Mouse (Mus musculus): ENCODE results near the gene Sez6l2. TPM values are rescaled to one million over a fixed set of nuclear protein-coding genes. Genes with fewer than 3 reads are reported as not detected.

Sez6l2 gene
- polyA plus RNA-seq, 1 experiment from 2014 or later, result 0.68 TPM

DNA sequence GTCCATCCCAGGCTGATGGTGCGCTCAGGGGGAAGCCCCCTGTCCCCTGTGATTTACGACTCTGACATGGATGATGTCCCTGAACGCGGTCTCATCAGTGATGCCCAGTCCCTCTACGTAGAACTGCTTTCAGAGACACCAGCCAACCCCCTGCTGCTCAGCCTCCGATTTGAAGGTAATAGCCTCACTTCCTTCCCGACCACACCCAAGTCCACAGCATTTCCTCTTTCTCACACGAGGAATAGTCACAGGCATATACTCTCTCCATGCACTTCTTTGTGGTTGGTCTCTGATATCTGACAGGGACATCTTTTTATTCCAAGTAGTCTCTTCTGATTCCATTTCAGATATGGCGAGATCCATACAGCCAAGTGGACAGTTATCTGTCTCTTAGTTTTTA lies 9.4 kb downstream of the Sez6l2 start:
- no peak overlapping the region for H3K27ac ChIP-seq (ENCODE audit: low read depth)
- H3K9me3 ChIP-seq (ENCODE audit: low read depth, low read length), result no peaks in the 10 kb centered on the region
- no peaks in the 10 kb centered on the region for H3K4me1 ChIP-seq (ENCODE audit: insufficient read depth)
- H3K9ac ChIP-seq, result no peak overlapping the region
- DNase-seq (no peak), ATAC-seq (ENCODE audit: insufficient read depth) (no peak)
- WGBS, result 56% methylated on average over 9 of the region's 9 CpGs
- TF ChIP-seq CTCF (IDR thresholded peaks at IDR 0.05; ENCODE audit: low read depth), result no peak
- no peak overlapping the region for H3K4me3 ChIP-seq (ENCODE audit: low read depth, low read length)
- H3K36me3 ChIP-seq (ENCODE audit: insufficient read depth), result no peaks in the 10 kb centered on the region
- H3K27me3 ChIP-seq (ENCODE audit: insufficient read depth, low read length), result peaks cover 22% of the 10 kb centered on the region
- H3K4me2 ChIP-seq, result no peak overlapping the region

DNA sequence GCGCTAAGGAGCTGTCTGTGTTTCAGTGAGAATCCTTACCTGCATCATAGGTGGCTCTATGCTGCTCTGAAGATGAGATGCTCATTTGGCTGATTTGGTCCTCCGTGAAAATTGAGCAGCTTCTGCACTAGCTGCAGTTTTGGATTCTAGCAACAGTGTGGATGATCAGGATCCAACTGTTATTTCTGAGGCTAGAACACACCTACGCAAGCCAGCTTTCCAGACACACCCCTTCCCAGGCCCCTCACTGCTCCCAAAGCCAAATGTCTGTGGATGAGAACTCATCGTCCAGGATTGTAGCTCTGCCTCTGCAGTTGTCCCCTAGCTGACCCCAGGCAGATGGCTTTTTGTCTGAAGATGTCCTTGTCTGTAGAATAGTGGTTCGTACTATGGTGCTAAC lies 10.7 kb downstream of the Sez6l2 start:
- Histone ChIP-seq H3K9ac (no peak overlapping the region), H3K36me3 (ENCODE audit: insufficient read depth) (no peaks in the 10 kb centered on the region), H3K4me1 (ENCODE audit: insufficient read depth) (no peaks in the 10 kb centered on the region), H3K27me3 (ENCODE audit: insufficient read depth, low read length) (peaks cover 22% of the 10 kb centered on the region), H3K4me2 (no peak overlapping the region), H3K27ac (ENCODE audit: low read depth) (no peak overlapping the region), H3K4me3 (ENCODE audit: low read depth, low read length) (no peak overlapping the region), H3K9me3 (ENCODE audit: low read depth, low read length) (no peaks in the 10 kb centered on the region)
- TF ChIP-seq CTCF (IDR thresholded peaks at IDR 0.05; ENCODE audit: low read depth), result no peak
- WGBS, result 82% methylated on average over 5 of the region's 5 CpGs
- DNase-seq (no peak), ATAC-seq (ENCODE audit: insufficient read depth) (no peak)

DNA sequence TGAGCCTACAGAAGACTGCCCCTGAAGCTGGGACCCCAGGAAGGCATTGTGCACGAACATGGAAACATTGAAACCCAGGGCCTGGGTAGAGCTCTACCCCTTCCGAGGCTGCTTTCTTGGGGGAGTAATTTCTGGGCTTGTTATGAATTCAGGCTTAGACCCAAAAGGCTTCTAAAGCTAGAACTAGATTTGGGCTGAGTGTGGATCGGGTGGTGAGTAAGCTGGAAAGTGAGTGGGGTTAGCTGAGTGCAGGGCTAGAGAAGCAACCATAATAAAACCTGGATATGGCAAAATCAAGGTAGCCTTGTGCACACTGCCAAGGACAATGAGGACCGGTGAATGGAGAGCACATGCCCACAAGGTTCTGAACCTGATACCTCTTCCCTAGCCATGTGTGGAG lies 11.6 kb downstream of the Sez6l2 start:
- H3K9ac ChIP-seq, result no peak overlapping the region
- no peak for TF ChIP-seq CTCF (IDR thresholded peaks at IDR 0.05; ENCODE audit: low read depth)
- 90% methylated on average over 4 of the region's 4 CpGs for WGBS
- ATAC-seq (ENCODE audit: insufficient read depth) (no peak), DNase-seq (no peak)
- H3K27me3 ChIP-seq (ENCODE audit: insufficient read depth, low read length), result peaks cover 22% of the 10 kb centered on the region
- no peaks in the 10 kb centered on the region for H3K4me1 ChIP-seq (ENCODE audit: insufficient read depth)
- no peak overlapping the region for H3K4me2 ChIP-seq
- no peak overlapping the region for H3K27ac ChIP-seq (ENCODE audit: low read depth)
- no peak overlapping the region for H3K4me3 ChIP-seq (ENCODE audit: low read depth, low read length)
- no peaks in the 10 kb centered on the region for H3K36me3 ChIP-seq (ENCODE audit: insufficient read depth)
- H3K9me3 ChIP-seq (ENCODE audit: low read depth, low read length), result no peaks in the 10 kb centered on the region

DNA sequence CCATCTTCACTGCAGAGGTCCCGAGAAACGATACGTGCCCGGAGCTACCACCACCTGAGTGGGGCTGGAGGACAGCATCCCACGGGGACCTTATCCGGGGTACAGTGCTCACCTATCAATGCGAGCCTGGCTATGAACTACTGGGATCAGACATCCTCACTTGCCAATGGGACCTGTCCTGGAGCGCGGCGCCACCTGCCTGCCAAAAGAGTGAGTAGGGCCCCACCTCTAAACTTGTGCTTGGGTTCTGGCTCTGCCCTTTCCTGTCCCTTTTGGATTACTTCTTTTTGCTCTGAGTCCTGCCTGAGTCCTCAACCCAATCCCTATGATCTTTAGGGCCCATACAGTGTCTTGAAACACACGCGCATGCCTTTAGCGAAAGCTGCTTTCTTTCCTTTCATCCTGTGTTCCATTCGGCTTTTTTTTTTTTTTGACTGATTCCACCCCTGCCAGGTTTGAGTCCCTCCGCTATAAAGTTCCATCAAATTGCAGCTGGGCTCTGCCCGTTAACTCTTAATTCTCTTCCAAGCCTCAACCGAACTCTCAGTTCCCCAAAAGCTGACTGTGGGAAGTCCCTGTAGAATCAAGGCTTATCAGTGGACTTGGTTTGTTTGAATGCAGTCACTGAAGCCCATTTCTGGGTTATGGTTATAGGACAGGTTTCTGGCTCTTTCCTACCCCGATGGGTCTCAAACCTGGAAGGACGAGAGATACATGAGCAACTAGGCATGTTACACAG lies 13.4 kb downstream of the Sez6l2 start:
- H3K9ac ChIP-seq, result no peak overlapping the region
- WGBS, result 23% methylated on average over 19 of the region's 19 CpGs
- DNase-seq, result peak; percentile 59
- H3K9me3 ChIP-seq (ENCODE audit: low read depth, low read length), result no peaks in the 10 kb centered on the region
- no peak overlapping the region for H3K27ac ChIP-seq (ENCODE audit: low read depth)
- no peaks in the 10 kb centered on the region for H3K36me3 ChIP-seq (ENCODE audit: insufficient read depth)
- ATAC-seq (ENCODE audit: insufficient read depth), result no peak
- no peak overlapping the region for H3K4me2 ChIP-seq
- no peak overlapping the region for H3K4me3 ChIP-seq (ENCODE audit: low read depth, low read length)
- H3K27me3 ChIP-seq (ENCODE audit: insufficient read depth, low read length), result peaks cover 22% of the 10 kb centered on the region
- TF ChIP-seq CTCF (IDR thresholded peaks at IDR 0.05; ENCODE audit: low read depth), result peak; percentile 71
- H3K4me1 ChIP-seq (ENCODE audit: insufficient read depth), result no peaks in the 10 kb centered on the region

DNA sequence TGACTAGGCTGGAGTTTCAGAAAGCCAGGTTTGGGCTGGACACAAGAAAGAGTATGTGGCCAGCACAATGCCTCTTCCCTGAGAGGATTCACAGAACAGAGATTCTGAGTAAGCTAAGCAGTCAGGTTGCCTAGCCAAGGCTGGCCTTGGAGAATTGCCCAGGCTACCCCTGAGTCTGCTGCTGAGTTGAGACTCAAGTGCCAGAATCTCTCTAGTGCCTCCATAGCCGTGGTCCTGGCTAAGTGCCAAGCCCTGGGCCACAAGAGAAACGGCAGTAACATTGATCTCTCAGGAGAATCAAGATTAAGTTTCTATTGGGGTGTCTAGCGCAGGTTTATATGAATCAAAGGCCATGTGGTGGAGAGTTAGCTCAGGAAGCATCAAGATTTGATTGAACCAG lies 15.2 kb downstream of the Sez6l2 start:
- no peak for ATAC-seq (ENCODE audit: insufficient read depth)
- H3K36me3 ChIP-seq (ENCODE audit: insufficient read depth), result no peaks in the 10 kb centered on the region
- peaks cover 22% of the 10 kb centered on the region for H3K27me3 ChIP-seq (ENCODE audit: insufficient read depth, low read length)
- H3K4me1 ChIP-seq (ENCODE audit: insufficient read depth), result no peaks in the 10 kb centered on the region
- DNase-seq, result peak; percentile 30
- H3K27ac ChIP-seq (ENCODE audit: low read depth), result no peak overlapping the region
- TF ChIP-seq CTCF (IDR thresholded peaks at IDR 0.05; ENCODE audit: low read depth), result no peak
- H3K9ac ChIP-seq, result no peak overlapping the region
- 48% methylated on average over 3 of the region's 3 CpGs for WGBS
- H3K4me3 ChIP-seq (ENCODE audit: low read depth, low read length), result no peak overlapping the region
- H3K4me2 ChIP-seq, result no peak overlapping the region
- H3K9me3 ChIP-seq (ENCODE audit: low read depth, low read length), result no peaks in the 10 kb centered on the region

DNA sequence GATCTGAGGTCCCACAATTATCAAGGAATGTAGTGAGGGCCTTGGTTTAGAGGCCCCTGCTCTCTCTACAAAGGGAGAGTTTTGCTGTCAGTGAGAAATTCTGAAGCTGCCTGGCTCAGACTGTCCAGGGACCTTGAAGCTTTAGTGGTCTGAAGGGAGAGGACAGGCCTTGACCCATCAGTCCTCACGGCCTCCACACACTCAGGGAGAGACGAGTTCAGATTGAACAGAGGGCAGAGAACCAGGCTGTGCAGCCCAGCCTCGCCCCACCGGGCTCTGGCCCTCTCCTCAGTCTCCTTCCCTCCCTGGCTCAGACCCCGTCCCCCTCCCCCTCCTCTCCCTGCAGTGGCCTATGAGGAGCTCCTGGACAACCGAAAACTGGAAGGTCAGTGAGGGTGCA lies 17.0 kb downstream of the Sez6l2 start:
- ATAC-seq (ENCODE audit: insufficient read depth), result no peak
- Histone ChIP-seq H3K27ac (ENCODE audit: low read depth) (no peak overlapping the region), H3K36me3 (ENCODE audit: insufficient read depth) (no peaks in the 10 kb centered on the region), H3K9me3 (ENCODE audit: low read depth, low read length) (no peaks in the 10 kb centered on the region), H3K4me2 (no peak overlapping the region), H3K4me1 (ENCODE audit: insufficient read depth) (no peaks in the 10 kb centered on the region), H3K4me3 (ENCODE audit: low read depth, low read length) (no peak overlapping the region), H3K27me3 (ENCODE audit: insufficient read depth, low read length) (peaks cover 18% of the 10 kb centered on the region), H3K9ac (no peak overlapping the region)
- no peak for DNase-seq
- WGBS, result 65% methylated on average over 6 of the region's 6 CpGs
- no peak for TF ChIP-seq CTCF (IDR thresholded peaks at IDR 0.05; ENCODE audit: low read depth)

DNA sequence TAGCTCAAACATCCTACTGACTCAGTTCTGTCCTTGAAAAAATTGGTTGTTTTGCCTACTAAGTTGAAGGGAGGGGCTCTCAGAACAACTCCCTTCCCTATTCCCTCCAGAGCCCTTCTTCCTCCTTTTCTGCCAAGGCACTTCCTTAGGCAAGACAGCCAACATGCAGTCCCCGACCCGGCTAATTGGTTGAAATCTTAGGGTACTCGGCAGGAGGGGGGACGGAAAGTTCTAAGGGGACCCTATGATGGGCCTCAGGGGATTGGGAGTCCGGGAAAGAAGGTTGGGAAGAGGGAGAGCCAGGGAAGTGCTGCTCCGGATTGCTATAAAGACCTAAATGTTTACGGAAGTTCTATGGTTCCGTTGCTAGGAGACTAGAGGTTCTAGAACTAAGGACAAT lies 25.1 kb downstream of the Sez6l2 start:
- H3K27ac ChIP-seq (ENCODE audit: low read depth), result peak overlapping the region; percentile 32; the same call in 1 of the 2 replicates
- peak overlapping the region; percentile 97 for H3K9ac ChIP-seq
- H3K4me2 ChIP-seq, result peak overlapping the region; percentile 67
- peaks cover 26% of the 10 kb centered on the region for H3K36me3 ChIP-seq (ENCODE audit: insufficient read depth)
- ATAC-seq (ENCODE audit: insufficient read depth) (no peak), DNase-seq (peak; percentile 5)
- no peaks in the 10 kb centered on the region for H3K4me1 ChIP-seq (ENCODE audit: insufficient read depth)
- peak overlapping the region; percentile 94 for H3K4me3 ChIP-seq (ENCODE audit: low read depth, low read length)
- H3K9me3 ChIP-seq (ENCODE audit: low read depth, low read length), result no peaks in the 10 kb centered on the region
- TF ChIP-seq CTCF (IDR thresholded peaks at IDR 0.05; ENCODE audit: low read depth), result no peak
- H3K27me3 ChIP-seq (ENCODE audit: insufficient read depth, low read length), result no peaks in the 10 kb centered on the region
- 11% methylated on average over 8 of the region's 8 CpGs for WGBS

DNA sequence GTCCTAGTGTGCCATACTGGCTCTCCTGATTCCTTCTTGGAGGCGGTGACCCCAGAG lies 25.4 kb downstream of the Sez6l2 start, which contains the start of gene Cdipt:
Gene Cdipt, plus strand, starts transcription at position 22 of the 57 bp plus-strand sequence.
- peak within 1 kb of the TSS; percentile 67 for H3K4me2 ChIP-seq
- peak within 1 kb of the TSS; percentile 97 for H3K27ac ChIP-seq (ENCODE audit: low read depth)
- no peaks in the 10 kb centered on the region for H3K9me3 ChIP-seq (ENCODE audit: low read depth, low read length)
- ATAC-seq (ENCODE audit: insufficient read depth) (no peak), DNase-seq (no peak)
- H3K36me3 ChIP-seq (ENCODE audit: insufficient read depth), result peaks cover 28% of the 10 kb centered on the region
- peak within 1 kb of the TSS; percentile 97 for H3K9ac ChIP-seq
- H3K4me1 ChIP-seq (ENCODE audit: insufficient read depth), result no peaks in the 10 kb centered on the region
- no peaks in the 10 kb centered on the region for H3K27me3 ChIP-seq (ENCODE audit: insufficient read depth, low read length)
- WGBS, result 0% methylated on average over 1 of the region's 1 CpGs
- TF ChIP-seq CTCF (IDR thresholded peaks at IDR 0.05; ENCODE audit: low read depth), result no peak
- H3K4me3 ChIP-seq (ENCODE audit: low read depth, low read length), result peak within 1 kb of the TSS; percentile 94
